Mouse (Mus musculus) forebrain, embryonic 13.5 days (tissue): ENCODE data around the gene Nprl2. TPM values are rescaled to one million over a fixed set of nuclear protein-coding genes. Genes with fewer than 3 reads are reported as not detected.
A peak's percentile ranks its signal among the peaks of the same experiment; 100 is the strongest.

Source experiments
- ATAC-seq: fragments of 200-750 bp; cut with Nextera tagmentation; 2 replicates; pipeline ENCODE4 v1.8.0; 2017
- H3K27ac ChIP-seq: fragments of 300-500 bp; sonication (generic); 2 replicates; pipeline ENCODE4 v1.5.1; 2015; ENCODE audit warnings: inconsistent platforms, mild to moderate bottlenecking, moderate library complexity
- H3K27me3 ChIP-seq: fragments of 300-500 bp; sonication (generic); 2 replicates; pipeline ENCODE4 v1.6.1; 2015; ENCODE audit warnings: mild to moderate bottlenecking, inconsistent platforms
- H3K36me3 ChIP-seq: fragments of 300-500 bp; sonication (generic); 2 replicates; pipeline ENCODE4 v1.6.1; 2015; ENCODE audit warnings: mild to moderate bottlenecking, inconsistent platforms; ENCODE audit not compliant: poor library complexity, severe bottlenecking
- H3K4me1 ChIP-seq: fragments of 300-500 bp; sonication (generic); 2 replicates; pipeline ENCODE4 v1.6.1; 2015; ENCODE audit warnings: inconsistent platforms
- H3K4me2 ChIP-seq: fragments of 300-500 bp; sonication (generic); 2 replicates; pipeline ENCODE4 v1.6.1; 2015; ENCODE audit warnings: inconsistent platforms, mild to moderate bottlenecking, moderate library complexity
- H3K4me3 ChIP-seq: fragments of 300-500 bp; sonication (generic); 2 replicates; pipeline ENCODE4 v1.5.1; 2015; ENCODE audit warnings: mild to moderate bottlenecking, inconsistent platforms
- H3K9ac ChIP-seq: fragments of 300-500 bp; sonication (generic); 2 replicates; pipeline ENCODE4 v1.6.1; 2015; ENCODE audit warnings: mild to moderate bottlenecking, inconsistent platforms
- H3K9me3 ChIP-seq: fragments of 300-500 bp; sonication (generic); replicated peaks from 2 replicates; pipeline ENCODE4 v1.6.1; 2016; ENCODE audit warnings: inconsistent platforms
- WGBS: fragments of 180-500 bp; shearing (Covaris S2); methylation state at CpG from one replicate; pipeline ENCODE4 v1.1.7; 2015; 5-methylcytosine and 5-hydroxymethylcytosine counted together
- polyA plus RNA-seq: library from polyadenylated mRNA; unstranded; fragments of >200 nt; fragmentation: Nextera tagmentation; extraction: Ambion mirVana; gene quantifications from 2 replicates; pipeline ENCODE4 v1.2.1, GENCODE M21; 2015

Gene Nprl2
- polyA plus RNA-seq = 59.0 and 61.9 TPM in 2 replicates

DNA sequence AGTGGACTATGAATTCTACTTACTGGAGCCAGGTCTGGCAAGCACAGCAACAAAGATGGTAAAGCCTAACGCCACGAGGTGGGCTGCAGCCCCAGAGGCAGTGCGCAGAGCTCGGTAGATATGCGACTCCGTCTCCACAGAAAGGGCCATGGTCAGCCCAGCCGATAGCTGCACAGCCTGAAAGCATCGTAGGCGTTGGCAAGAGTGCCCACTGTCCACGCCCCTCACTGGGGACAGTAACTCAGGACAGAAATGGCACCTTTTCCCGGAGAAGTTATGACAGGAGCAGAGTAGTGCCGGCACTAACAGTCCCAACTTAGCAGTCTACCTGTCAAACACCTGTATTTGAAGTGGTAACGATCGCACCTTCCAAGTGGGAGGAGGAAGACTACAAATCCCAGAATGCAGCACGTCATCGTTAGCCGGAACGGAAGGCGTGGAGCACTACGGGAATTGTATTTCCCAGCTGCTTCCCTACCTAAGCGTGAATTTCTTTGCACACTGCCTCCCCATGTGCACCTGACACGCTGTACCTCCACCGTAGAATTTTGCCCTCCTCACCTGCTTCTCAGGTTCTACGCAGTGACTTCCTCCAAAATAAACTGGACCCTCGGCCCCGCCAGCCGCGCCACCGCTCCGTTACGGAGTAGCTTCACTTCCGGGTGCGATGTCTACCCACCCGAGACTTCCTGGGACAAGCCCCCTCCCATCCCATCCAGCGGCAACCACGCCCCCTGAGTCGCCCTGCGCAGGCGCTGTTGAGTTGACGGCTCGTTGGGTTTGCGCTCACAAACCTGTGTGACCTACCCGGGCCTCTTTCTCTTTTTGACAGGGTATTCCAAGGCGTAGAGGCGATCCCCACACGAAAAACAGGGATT is at the start of gene Nprl2, which contains the start of gene Cyb561d2:
Gene Nprl2, plus strand, starts transcription at position 753 of the 878 bp plus-strand sequence.
Gene Cyb561d2, minus strand, starts transcription at position 720 of the 878 bp plus-strand sequence.
- H3K4me2 ChIP-seq = peak within 1 kb of the TSS; percentile 92
- H3K4me1 ChIP-seq = peaks cover 46% of the 10 kb centered on the region
- peak within 1 kb of the TSS; percentile 77 for H3K9ac ChIP-seq
- peak within 1 kb of the TSS; percentile 2; the same call in 1 of the 2 replicates for H3K27ac ChIP-seq
- peak; percentile 90 for ATAC-seq
- peak within 1 kb of the TSS; percentile 59 for H3K4me3 ChIP-seq
- H3K9me3 ChIP-seq = no peaks in the 10 kb centered on the region
- no peaks in the 10 kb centered on the region for H3K27me3 ChIP-seq
- H3K36me3 ChIP-seq = peaks cover 52% of the 10 kb centered on the region
- WGBS = 1% methylated on average over 46 of the region's 46 CpGs

DNA sequence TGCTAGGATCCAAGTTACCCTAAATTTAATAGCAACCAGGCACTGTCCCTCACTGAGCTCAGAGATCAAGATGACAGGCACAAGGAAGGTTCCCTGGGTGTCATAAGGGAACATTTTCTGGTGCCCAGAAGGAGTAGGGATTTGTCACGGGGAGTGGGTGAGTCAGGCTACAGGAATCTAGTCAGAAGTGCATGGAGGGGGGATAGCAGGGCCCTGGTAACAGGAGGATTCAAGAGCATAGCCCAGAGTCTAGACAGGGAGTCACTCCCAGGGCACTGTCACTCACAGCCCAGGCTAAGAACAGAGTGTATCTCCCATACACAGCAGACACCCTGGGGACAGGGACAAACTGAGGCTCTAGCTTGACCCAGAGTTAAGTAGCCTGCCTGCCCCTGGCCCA is 48.5 kb upstream of the Nprl2 start:
- no peaks in the 10 kb centered on the region for H3K9me3 ChIP-seq
- H3K4me2 ChIP-seq = no peak overlapping the region
- no peak overlapping the region for H3K4me3 ChIP-seq
- ATAC-seq = 0 out of 2 replicates have a peak, but pooled peaks have one; percentile 30
- H3K4me1 ChIP-seq = peaks cover 27% of the 10 kb centered on the region
- no peak overlapping the region for H3K9ac ChIP-seq
- no peaks in the 10 kb centered on the region for H3K36me3 ChIP-seq
- 0 out of 2 replicates have a peak, but pooled peaks cover 2% of the 10 kb centered on the region for H3K27me3 ChIP-seq
- no peak overlapping the region for H3K27ac ChIP-seq
- WGBS = 68% methylated on average over 1 of the region's 1 CpGs

DNA sequence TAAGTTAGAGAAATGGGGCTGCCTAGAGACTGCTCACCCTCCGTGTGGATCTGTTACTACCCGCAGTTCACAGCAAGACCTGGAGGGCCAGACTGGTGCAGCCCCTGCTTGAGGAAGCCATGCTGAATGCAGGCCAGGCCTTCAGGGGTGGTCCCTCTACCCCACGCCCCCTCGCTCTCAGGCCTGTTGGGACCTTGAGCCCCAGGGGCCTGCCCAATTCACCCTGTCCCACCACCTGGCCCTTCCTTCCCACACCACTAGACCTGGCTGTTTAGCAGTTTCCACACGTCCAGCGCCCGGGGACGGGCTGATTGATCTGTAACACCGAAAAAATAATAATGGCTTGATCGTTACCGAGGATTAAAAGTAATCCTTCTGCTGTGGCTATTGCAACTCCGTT is 47.8 kb upstream of the Nprl2 start:
- H3K9me3 ChIP-seq = no peaks in the 10 kb centered on the region
- no peak overlapping the region for H3K4me3 ChIP-seq
- no peak overlapping the region for H3K9ac ChIP-seq
- no peak overlapping the region for H3K27ac ChIP-seq
- H3K27me3 ChIP-seq = 0 out of 2 replicates have a peak, but pooled peaks cover 2% of the 10 kb centered on the region
- 21% methylated on average over 12 of the region's 12 CpGs for WGBS
- peaks cover 27% of the 10 kb centered on the region for H3K4me1 ChIP-seq
- ATAC-seq = no peak
- H3K4me2 ChIP-seq = no peak overlapping the region
- H3K36me3 ChIP-seq = no peaks in the 10 kb centered on the region

- no peaks in the 10 kb centered on the region for H3K36me3 ChIP-seq
- no peak overlapping the region for H3K4me3 ChIP-seq
- H3K4me1 ChIP-seq = peaks cover 24% of the 10 kb centered on the region
- H3K9ac ChIP-seq = no peak overlapping the region
- ATAC-seq = no peak
- H3K27ac ChIP-seq = no peak overlapping the region
- 0 out of 2 replicates have a peak, but pooled peaks cover 2% of the 10 kb centered on the region for H3K27me3 ChIP-seq
- 90% methylated on average over 3 of the region's 3 CpGs for WGBS
- no peaks in the 10 kb centered on the region for H3K9me3 ChIP-seq
- H3K4me2 ChIP-seq = no peak overlapping the region
Measured at GRCm38 (mm10) chr9:107496359-107496758, 45.7 kb upstream of the Nprl2 start.

GRCm38 (mm10) chr9:107500708-107501286 is 41.2 kb upstream of the Nprl2 start:
- Histone ChIP-seq H3K27me3 (no peaks in the 10 kb centered on the region), H3K9me3 (no peaks in the 10 kb centered on the region), H3K4me1 (peaks cover 31% of the 10 kb centered on the region), H3K9ac (no peak overlapping the region), H3K27ac (no peak overlapping the region), H3K4me2 (no peak overlapping the region), H3K36me3 (no peaks in the 10 kb centered on the region), H3K4me3 (no peak overlapping the region)
- no peak for ATAC-seq
- 92% methylated on average over 3 of the region's 3 CpGs for WGBS

- no peak for ATAC-seq
- H3K36me3 ChIP-seq = no peaks in the 10 kb centered on the region
- no peaks in the 10 kb centered on the region for H3K27me3 ChIP-seq
- no peak overlapping the region for H3K27ac ChIP-seq
- WGBS = 86% methylated on average over 12 of the region's 12 CpGs
- H3K9me3 ChIP-seq = no peaks in the 10 kb centered on the region
- H3K4me3 ChIP-seq = no peak overlapping the region
- no peak overlapping the region for H3K9ac ChIP-seq
- peaks cover 46% of the 10 kb centered on the region for H3K4me1 ChIP-seq
- H3K4me2 ChIP-seq = no peak overlapping the region
Measured at GRCm38 (mm10) chr9:107502131-107502846, 39.7 kb upstream of the Nprl2 start.

DNA sequence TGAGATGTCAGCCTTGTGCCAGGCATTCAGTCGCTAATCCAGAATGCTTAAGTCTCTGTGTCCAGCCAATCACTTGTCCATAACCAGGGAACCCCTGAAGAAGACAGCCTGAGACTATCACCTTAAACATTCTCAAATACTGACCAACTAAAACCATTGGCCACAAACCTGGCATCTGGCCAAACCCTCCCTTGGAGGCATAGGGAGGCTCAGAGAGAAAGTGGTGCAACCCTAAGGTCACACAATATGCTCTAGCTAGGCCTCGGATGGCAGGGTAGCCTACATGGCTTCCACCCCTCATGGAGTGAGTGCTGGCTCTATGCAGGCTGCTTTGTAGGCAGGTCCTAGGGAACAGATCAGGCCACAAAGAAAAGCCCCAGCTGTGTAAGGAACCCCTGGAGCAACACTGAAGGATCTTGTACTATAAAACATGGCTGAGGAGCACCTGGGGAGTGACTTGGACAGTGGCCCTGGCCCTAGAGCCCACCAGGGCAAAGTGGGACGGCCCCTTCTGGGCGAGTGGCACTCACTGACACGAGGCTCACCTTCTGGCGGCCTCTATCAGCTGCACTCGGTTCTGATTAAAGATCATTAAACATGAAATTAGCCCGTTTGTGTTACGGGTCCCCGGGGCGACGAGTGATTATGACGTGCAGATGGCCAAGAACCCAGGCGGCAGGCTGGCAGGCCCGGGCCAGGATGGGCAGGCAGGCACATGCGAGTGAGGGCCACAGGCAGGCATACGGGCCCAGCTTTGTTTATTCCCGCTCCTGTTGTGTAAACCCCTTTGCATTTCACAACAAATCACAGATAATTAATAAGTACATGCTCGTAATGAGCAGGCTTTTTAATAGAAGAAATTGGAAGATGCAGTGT is 37.1 kb upstream of the Nprl2 start:
- Histone ChIP-seq H3K4me3 (no peak overlapping the region), H3K27me3 (no peaks in the 10 kb centered on the region), H3K9ac (no peak overlapping the region), H3K4me1 (peaks cover 72% of the 10 kb centered on the region), H3K9me3 (no peaks in the 10 kb centered on the region), H3K36me3 (no peaks in the 10 kb centered on the region), H3K27ac (peak overlapping the region; percentile 70), H3K4me2 (no peak overlapping the region)
- WGBS = 47% methylated on average over 19 of the region's 19 CpGs
- ATAC-seq = peak; percentile 33; the same call in 1 of the 2 replicates

DNA sequence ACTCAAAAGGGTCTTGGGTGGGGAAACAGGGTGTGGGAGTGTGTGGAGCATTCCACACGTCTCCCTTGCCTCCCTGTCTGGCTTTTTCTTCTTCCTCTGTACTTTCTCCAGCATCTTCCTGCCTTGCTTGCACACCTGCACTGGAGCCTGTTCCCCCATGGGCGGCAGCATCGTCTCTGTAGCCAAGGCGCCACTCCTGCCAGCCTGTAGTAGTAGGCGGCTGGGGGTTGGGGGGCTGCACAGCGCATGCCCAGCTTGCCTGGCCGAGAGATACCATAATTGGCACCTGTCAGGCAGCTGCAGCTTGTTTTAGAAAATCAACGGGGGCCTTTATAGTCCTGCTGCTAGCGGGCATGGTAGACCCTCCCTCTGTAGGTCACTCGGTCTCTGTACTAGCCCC is 33.8 kb upstream of the Nprl2 start:
- Histone ChIP-seq H3K4me3 (no peak overlapping the region), H3K27me3 (0 out of 2 replicates have a peak, but pooled peaks cover 2% of the 10 kb centered on the region), H3K4me1 (peaks cover 91% of the 10 kb centered on the region), H3K9me3 (no peaks in the 10 kb centered on the region), H3K36me3 (no peaks in the 10 kb centered on the region), H3K9ac (0 out of 2 replicates have a peak overlapping the region, but pooled peaks have one; percentile 1), H3K27ac (peak overlapping the region; percentile 64), H3K4me2 (peak overlapping the region; percentile 29; the same call in 1 of the 2 replicates)
- 56% methylated on average over 10 of the region's 10 CpGs for WGBS
- peak; percentile 61 for ATAC-seq

DNA sequence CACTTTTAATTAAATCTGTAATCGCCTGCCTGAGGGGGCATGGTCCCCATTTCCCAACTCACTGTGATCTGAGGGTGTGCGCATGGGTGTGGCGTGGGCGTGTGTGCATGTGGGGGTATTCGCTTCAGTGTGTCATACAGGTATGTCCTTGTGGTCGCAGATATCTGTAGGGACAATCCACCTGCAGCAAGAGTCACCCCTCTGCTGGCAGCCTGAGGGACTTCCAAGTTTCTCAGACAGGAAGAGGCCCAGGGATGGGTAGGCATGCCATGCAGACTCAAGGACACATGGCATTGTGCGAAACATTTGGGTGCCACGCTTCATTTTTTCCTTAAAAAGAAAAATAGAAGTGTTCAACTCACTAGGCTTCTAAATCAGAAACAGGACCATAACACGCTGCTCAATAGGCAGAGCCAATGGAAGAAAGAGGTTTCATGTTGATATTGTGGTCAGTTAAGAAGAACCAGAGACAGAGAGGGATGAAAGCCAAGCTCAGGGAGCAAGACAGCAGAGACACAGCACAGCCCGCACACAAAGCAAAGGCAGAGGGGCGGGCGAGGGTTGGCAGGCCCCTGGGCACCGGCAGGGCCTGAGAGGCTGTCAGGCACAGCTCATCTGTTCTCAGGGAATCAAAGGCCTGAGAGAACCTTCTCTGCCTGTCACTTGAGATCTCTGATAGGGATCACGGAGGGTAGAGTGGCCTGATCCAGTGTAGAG is 31.5 kb upstream of the Nprl2 start:
- H3K9me3 ChIP-seq = no peaks in the 10 kb centered on the region
- no peak overlapping the region for H3K4me3 ChIP-seq
- 87% methylated on average over 14 of the region's 14 CpGs for WGBS
- 0 out of 2 replicates have a peak, but pooled peaks cover 3% of the 10 kb centered on the region for H3K27me3 ChIP-seq
- H3K27ac ChIP-seq = peak overlapping the region; percentile 48; the same call in 1 of the 2 replicates
- H3K4me1 ChIP-seq = peaks cover 73% of the 10 kb centered on the region
- H3K9ac ChIP-seq = 0 out of 2 replicates have a peak overlapping the region, but pooled peaks have one; percentile 30
- ATAC-seq = no peak
- no peaks in the 10 kb centered on the region for H3K36me3 ChIP-seq
- H3K4me2 ChIP-seq = no peak overlapping the region

DNA sequence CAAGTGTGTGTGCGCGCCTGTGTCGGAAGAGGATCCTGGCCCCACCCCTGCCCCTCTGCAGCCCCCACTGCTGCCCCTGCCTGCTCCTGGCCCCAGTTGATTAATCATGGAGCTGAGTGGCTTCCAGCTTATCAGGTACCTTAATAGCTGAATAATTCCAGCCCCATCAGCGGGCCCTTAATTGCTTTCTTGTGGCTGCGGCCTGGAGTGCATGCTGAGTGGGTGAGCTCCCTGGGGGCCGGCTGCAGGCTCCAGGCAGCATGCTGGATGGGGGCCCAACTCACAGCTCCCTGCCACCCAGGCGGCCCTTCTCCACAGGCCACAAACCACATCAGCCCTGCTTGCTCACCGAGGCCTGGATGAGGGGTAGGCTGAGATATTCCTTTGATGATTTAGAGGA is 30.6 kb upstream of the Nprl2 start:
- WGBS = 46% methylated on average over 8 of the region's 8 CpGs
- Histone ChIP-seq H3K27ac (peak overlapping the region; percentile 48), H3K4me2 (no peak overlapping the region), H3K4me3 (no peak overlapping the region), H3K4me1 (peaks cover 64% of the 10 kb centered on the region), H3K36me3 (no peaks in the 10 kb centered on the region), H3K9ac (peak overlapping the region; percentile 22; the same call in 1 of the 2 replicates), H3K27me3 (0 out of 2 replicates have a peak, but pooled peaks cover 3% of the 10 kb centered on the region), H3K9me3 (no peaks in the 10 kb centered on the region)
- no peak for ATAC-seq
